Mouse (Mus musculus): Measurements from ENCODE around the gene Pip4p1. TPM values are rescaled to one million over a fixed set of nuclear protein-coding genes. Genes with fewer than 3 reads are reported as not detected.
"Not testable (repeated sequence)": the region's sequence is repeated elsewhere in the genome, so short reads cannot be mapped to it uniquely, and the experiment has no call there.

Gene Pip4p1
- polyA plus RNA-seq, 1 experiment from 2014 or later = 44.7 TPM

DNA sequence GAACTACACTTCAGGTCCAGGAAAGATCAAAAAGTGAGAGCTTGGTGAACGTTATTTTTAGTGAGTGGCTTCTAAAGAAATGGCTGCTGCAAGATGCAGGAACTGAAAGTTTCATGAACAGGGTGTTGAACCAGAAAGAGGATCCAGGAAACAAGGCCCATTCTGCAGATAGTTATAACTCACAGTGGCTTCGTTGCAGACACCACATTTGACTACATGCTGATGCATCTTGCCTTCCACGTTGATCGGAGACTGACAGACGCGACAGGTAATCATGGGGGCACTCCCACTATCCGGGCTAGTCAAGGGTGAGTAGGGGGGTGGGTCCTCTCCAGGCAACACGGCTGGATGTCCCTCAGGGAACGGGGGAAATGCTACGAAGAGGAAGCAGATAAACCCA, 705 bp downstream of the Pip4p1 start:
- H3K9me3 ChIP-seq = no peaks in the 10 kb centered on the region
- WGBS = 19% methylated on average over 10 of the region's 10 CpGs
- H3K27me3 ChIP-seq (ENCODE audit: insufficient read depth, poor library complexity, severe bottlenecking) = no peaks in the 10 kb centered on the region
- peaks cover 35% of the 10 kb centered on the region for H3K36me3 ChIP-seq
- peak overlapping the region; percentile 96 for H3K27ac ChIP-seq
- peaks cover 11% of the 10 kb centered on the region; the same call in 1 of the 2 replicates for H3K4me1 ChIP-seq
- peak overlapping the region; percentile 98 for H3K4me3 ChIP-seq
- DNase-seq (ENCODE audit: low spot score) = no peak

DNA sequence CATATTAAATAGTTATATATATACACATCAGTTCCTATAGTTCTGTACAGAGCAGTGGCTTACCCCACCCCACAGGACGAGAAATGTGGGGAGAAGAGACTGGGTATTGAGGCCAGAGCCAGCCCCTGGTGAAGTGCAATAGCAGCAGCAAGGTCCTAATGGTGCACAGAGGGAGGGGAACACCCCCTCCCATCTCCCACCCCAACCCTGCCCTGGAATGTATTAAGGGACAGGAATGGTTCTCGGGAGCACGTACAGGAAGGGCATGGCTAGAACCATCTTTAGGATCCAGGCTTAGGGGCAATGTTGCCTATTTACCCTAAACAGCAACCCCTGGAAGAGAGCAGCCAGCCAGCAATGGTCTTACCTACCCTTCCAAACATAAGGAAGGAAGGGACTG, 3.3 kb downstream of the Pip4p1 start:
- Histone ChIP-seq H3K4me1 (peaks cover 16% of the 10 kb centered on the region; the same call in 1 of the 2 replicates), H3K4me3 (no peak overlapping the region), H3K36me3 (peaks cover 35% of the 10 kb centered on the region), H3K9me3 (no peaks in the 10 kb centered on the region), H3K27me3 (ENCODE audit: insufficient read depth, poor library complexity, severe bottlenecking) (no peaks in the 10 kb centered on the region), H3K27ac (no peak overlapping the region)
- WGBS = 84% methylated on average over 3 of the region's 3 CpGs
- DNase-seq (ENCODE audit: low spot score) = no peak

DNA sequence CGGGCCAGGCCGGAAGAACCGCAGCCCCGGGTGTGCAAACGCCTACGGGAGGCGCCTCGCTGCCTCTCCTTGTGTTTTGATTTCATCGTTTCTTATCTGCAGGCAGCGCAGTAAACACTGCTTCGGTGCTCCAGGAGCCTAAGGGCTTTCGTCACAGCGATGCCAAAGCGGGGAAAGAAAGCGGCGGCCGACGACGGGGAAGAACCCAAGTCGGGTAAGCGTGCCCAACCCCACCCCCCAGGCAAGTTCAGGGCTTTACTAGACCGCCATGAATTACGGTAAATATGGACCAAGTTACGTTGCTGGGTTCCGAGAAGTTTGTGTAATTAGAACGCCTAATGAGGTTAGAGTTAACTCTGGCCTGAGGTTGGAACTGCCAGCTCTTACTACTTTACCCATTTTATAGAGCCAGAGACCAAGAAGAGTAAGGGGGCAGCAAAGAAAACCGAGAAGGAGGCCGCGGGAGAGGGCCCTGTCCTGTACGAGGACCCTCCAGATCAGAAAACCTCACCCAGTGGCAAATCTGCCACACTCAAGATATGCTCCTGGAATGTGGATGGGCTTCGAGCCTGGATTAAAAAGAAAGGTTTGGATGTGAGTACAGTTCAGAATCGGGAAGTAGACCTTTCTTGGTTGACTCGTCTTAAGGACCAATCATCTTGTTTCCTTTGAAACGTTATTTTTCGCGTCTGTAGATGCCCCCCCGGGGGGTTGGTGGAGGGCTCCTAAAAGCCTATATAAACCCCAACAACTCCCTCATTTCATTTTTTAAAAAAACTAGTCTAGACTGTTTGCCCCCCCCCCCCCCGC, 5.3 kb downstream of the Pip4p1 start:
- Histone ChIP-seq H3K36me3 (peaks cover 39% of the 10 kb centered on the region), H3K9me3 (no peaks in the 10 kb centered on the region), H3K27ac (peak overlapping the region; percentile 94), H3K27me3 (ENCODE audit: insufficient read depth, poor library complexity, severe bottlenecking) (no peaks in the 10 kb centered on the region), H3K4me3 (peak overlapping the region; percentile 80), H3K4me1 (peaks cover 16% of the 10 kb centered on the region; the same call in 1 of the 2 replicates)
- WGBS = 1% methylated on average over 38 of the region's 38 CpGs
- DNase-seq (ENCODE audit: low spot score) = no peak

DNA sequence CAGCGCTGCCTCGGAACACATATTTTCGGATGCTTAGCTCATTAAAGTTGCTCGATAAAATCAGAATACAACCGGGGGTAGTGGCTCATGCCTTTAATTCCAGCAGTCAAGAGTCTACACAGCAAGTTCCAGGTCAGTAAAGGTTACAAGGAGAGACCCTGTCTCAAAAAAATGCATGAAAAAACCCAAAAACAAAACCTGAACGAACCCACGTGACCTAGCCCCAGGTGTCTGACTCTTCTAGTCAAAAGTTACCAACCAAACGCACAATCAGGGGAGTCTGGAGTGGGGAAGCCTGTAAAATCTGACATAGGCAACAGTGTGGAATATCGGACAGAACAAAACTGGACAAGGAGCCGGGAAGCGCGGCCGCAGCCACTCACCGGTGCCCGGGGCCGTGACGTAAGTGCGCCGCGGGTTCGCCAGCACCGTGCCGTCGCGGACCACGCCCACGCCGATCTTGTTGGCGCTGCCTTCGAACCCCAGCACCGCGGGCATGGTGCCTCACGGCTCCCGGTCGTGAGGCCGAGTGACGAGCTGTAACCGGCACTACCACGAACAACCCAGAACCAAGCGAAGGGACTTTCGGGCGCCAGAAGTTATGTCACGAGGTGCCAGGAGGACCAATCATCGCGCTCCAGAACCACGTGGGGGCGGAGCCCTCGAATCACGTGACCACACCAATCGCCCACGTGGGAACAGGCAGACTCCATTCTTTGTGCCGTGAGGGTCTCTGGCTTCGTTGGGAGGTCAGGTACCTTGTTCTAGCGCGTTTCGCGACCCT, 6.2 kb downstream of the Pip4p1 start, which contains the start of the genes Osgep and Apex1:
Osgep (minus strand) TSS at position 613 of the 784 bp plus-strand sequence.
Apex1 (plus strand) TSS at position 688 of the 784 bp plus-strand sequence.
- DNase-seq (ENCODE audit: low spot score) = peak; percentile 98
- Histone ChIP-seq H3K27me3 (ENCODE audit: insufficient read depth, poor library complexity, severe bottlenecking) (no peaks in the 10 kb centered on the region), H3K36me3 (peaks cover 46% of the 10 kb centered on the region), H3K4me3 (peak within 1 kb of the TSS; percentile 80), H3K4me1 (peaks cover 9% of the 10 kb centered on the region; the same call in 1 of the 2 replicates), H3K9me3 (no peaks in the 10 kb centered on the region), H3K27ac (peak within 1 kb of the TSS; percentile 94)
- under 1% methylated on average over 57 of the region's 57 CpGs for WGBS

DNA sequence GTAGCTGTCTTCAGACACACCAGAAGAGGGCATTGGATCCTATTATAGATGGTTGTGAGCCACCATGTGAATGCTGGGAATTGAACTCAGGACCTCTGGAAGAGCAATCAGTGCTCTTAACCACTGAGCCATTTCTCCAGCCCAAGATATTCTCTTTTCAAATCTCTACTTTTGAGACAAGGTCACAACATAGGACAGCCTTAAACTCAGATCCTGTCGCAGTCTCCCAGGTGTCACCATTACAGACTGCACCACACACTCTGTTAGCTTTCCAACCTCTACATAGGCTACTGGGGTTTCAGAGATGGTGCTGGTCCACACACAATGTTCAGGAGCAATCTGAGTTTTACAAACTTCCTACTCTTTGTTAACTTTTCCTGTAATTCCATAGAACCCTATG, 7.2 kb downstream of the Pip4p1 start:
- H3K27me3 ChIP-seq (ENCODE audit: insufficient read depth, poor library complexity, severe bottlenecking); DNase-seq (ENCODE audit: low spot score); H3K4me1 ChIP-seq; H3K27ac ChIP-seq; H3K9me3 ChIP-seq: not testable (repeated sequence)
- Histone ChIP-seq H3K36me3 (peaks cover 37% of the 10 kb centered on the region), H3K4me3 (peak overlapping the region; percentile 80)
- 71% methylated on average over 1 of the region's 1 CpGs for WGBS

DNA sequence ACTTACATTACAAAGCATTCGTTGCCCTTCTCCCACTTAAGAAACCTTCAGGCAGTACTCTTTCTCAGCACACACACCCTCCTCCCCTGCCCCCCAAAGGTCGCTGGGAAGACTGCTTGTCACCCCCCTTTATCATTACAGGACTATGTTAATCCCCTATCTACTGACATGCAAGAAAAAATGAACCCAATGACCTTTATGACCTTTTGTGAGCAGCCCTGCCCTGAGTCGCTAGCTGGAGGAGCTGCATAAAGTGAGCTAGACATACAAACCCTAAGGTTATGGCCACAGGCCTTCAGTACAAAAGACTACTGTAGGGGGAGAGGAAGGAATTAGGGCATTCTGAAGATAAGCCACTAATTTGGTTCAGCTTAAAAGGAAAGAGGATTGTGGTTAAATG, 19.3 kb downstream of the Pip4p1 start:
- Histone ChIP-seq H3K4me1 (no peaks in the 10 kb centered on the region), H3K9me3 (no peaks in the 10 kb centered on the region), H3K27ac (no peak overlapping the region), H3K36me3 (peaks cover 38% of the 10 kb centered on the region), H3K4me3 (no peak overlapping the region), H3K27me3 (ENCODE audit: insufficient read depth, poor library complexity, severe bottlenecking) (no peaks in the 10 kb centered on the region)
- WGBS = 48% methylated on average over 3 of the region's 3 CpGs
- DNase-seq (ENCODE audit: low spot score) = no peak

DNA sequence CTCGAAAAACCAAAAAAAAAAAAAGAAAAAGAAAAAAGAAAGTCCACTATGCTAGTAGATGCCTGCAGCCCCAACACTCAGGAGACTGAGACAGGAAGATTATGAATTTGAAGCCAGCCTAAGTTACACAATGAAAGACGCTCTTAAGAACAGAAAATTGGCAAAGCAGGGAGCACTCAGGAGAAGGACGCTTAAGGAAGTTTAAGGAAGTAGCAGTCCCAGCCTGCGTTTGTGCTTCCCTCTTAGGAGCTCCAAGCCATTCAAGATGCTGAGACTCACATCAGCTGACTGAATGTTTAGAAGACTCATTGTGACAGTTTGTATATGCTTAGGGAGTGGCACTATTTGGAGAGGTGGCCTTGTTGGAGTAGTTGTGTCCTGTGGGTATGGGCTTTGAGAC, 22.5 kb downstream of the Pip4p1 start:
- no peak overlapping the region for H3K4me3 ChIP-seq
- DNase-seq (ENCODE audit: low spot score) = no peak
- no peaks in the 10 kb centered on the region for H3K27me3 ChIP-seq (ENCODE audit: insufficient read depth, poor library complexity, severe bottlenecking)
- 81% methylated on average over 4 of the region's 4 CpGs for WGBS
- no peak overlapping the region for H3K27ac ChIP-seq
- no peaks in the 10 kb centered on the region for H3K9me3 ChIP-seq
- H3K4me1 ChIP-seq = peaks cover 5% of the 10 kb centered on the region; the same call in 1 of the 2 replicates
- peaks cover 9% of the 10 kb centered on the region for H3K36me3 ChIP-seq

DNA sequence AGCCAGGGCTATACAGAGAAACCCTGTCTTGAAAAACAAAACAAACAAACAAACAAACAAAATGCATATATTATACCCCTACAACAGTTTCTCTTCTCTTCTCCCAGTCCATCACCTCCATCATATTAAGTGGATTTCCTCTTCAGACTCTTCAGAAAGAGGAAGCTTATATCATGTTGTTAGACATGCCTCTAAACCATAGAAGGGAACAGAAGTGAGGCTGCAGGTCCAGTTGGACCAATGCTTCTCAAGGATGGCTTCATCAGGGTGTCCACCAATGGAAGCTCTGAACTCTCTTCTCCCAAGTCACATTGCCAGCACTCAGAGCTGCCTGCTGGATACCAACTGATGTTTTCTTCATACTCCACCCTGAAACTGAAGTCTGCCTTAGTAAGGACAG, 25.3 kb downstream of the Pip4p1 start:
- not testable (repeated sequence) for H3K36me3 ChIP-seq; H3K27me3 ChIP-seq (ENCODE audit: insufficient read depth, poor library complexity, severe bottlenecking); DNase-seq (ENCODE audit: low spot score); H3K9me3 ChIP-seq; H3K4me1 ChIP-seq; H3K27ac ChIP-seq; H3K4me3 ChIP-seq

DNA sequence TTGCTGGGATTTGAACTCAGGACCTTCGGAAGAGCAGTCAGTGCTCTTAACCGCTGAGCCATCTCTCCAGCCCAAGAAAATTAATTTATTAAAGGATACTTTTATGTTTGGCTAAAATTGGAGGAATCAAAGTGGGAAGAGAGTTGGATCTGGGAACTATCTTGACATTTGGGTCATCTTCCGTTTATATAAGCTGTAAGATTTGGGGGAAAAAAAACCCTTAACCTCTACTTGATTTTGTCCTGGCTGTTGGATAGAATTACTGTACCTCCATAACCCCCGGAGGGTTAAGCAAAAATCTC, 25.9 kb downstream of the Pip4p1 start:
- 77% methylated on average over 4 of the region's 4 CpGs for WGBS
- Histone ChIP-seq H3K27ac (no peak overlapping the region), H3K9me3 (no peaks in the 10 kb centered on the region), H3K27me3 (ENCODE audit: insufficient read depth, poor library complexity, severe bottlenecking) (no peaks in the 10 kb centered on the region), H3K36me3 (no peaks in the 10 kb centered on the region), H3K4me3 (no peak overlapping the region), H3K4me1 (peaks cover 5% of the 10 kb centered on the region; the same call in 1 of the 2 replicates)
- no peak for DNase-seq (ENCODE audit: low spot score)

DNA sequence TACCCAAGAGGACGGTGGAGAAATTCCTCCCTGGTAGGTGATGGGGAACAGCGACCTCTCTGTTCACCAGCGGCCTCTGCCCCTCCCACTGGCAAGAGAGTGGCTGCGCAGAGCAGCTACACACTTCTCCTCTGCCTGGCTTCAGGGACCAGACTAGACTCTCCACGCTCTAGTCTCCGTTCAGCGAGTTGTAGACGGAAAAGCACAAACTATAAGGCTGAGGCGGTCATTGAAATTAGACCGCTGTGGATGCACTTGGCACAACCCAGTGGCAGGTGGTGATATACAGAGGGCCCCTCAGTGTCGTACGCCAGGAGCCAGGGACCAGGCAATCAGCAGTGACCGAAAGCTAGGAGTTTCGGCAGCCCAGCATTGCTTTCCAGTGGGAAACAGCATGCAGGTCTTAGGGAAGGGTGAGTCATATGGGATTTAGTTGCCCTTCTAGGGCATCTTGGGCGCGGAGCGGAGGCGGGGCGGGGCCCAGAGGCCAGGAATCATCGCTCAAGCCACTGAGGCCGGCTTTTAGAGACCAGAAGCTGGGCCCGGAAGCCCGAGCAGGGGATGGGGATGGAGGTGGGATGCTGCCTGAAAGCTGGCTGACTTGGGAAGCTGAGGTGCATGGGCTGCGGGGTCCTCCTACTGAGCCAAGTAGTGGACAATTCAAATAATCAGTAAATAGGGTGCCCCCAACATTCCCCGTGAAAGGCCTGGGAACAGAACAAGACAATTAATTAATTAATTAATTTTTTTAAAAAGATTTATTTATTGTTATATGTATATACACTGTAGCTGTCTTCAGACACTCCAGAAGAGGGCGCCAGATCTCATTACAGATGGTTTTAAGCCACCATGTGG, 26.5 kb downstream of the Pip4p1 start:
- Histone ChIP-seq H3K36me3 (no peaks in the 10 kb centered on the region), H3K4me3 (peak overlapping the region; percentile 61), H3K4me1 (peaks cover 5% of the 10 kb centered on the region; the same call in 1 of the 2 replicates), H3K27ac (peak overlapping the region; percentile 39), H3K9me3 (no peaks in the 10 kb centered on the region), H3K27me3 (ENCODE audit: insufficient read depth, poor library complexity, severe bottlenecking) (no peaks in the 10 kb centered on the region)
- DNase-seq (ENCODE audit: low spot score) = peak; percentile 88
- WGBS = 3% methylated on average over 26 of the region's 26 CpGs

DNA sequence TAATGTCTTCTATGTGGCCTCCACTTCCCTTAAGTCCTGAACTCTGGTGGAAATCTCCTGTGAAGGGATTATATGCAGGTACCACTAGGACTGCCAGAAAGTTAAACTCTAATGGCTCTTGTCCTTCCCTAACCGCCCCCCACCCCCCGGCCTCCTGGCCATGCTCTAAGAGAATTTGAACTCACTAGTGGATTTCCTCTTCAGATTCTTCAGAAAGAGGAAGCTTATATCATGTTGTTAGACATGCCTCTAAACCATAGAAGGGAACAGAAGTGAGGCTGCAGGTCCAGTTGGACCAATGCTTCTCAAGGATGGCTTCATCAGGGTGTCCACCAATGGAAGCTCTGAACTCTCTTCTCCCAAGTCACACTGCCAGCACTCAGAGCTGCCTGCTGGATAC, 32.7 kb downstream of the Pip4p1 start:
- peak; percentile 51 for DNase-seq (ENCODE audit: low spot score)
- H3K4me3 ChIP-seq, H3K9me3 ChIP-seq, H3K36me3 ChIP-seq, H3K27ac ChIP-seq: not testable (repeated sequence)
- H3K27me3 ChIP-seq (ENCODE audit: insufficient read depth, poor library complexity, severe bottlenecking) = peaks cover 38% of the 10 kb centered on the region
- H3K4me1 ChIP-seq = peaks cover 14% of the 10 kb centered on the region
- 93% methylated on average over 2 of the region's 2 CpGs for WGBS

DNA sequence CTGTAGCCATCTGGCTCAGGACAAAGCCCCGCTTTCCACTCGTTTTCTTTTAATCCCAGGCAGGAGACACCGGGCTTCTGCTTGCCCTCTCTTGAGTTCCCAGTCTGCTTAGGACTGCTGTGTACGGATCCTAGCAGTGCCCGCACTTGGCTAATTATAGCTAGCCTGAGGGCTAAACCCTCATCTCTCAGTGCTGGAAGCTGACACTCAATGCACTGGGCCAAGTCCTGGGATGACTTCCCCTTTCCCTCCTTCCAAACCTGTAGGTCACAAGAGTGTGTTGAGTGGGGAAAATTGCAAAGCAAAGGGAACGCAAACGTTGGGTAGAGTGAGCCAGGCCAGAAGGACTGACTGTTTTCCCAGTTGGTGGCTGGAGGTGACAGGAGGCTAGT, 33.3 kb downstream of the Pip4p1 start, which contains the start of gene Klhl33:
Klhl33 (minus strand) TSS at position 134 of the 392 bp plus-strand sequence.
- Histone ChIP-seq H3K27ac (0 out of 2 replicates have a peak within 1 kb of the TSS, but pooled peaks have one; percentile 36), H3K9me3 (no peaks in the 10 kb centered on the region), H3K36me3 (no peaks in the 10 kb centered on the region), H3K4me3 (peak within 1 kb of the TSS; percentile 62), H3K4me1 (peaks cover 14% of the 10 kb centered on the region), H3K27me3 (ENCODE audit: insufficient read depth, poor library complexity, severe bottlenecking) (peaks cover 39% of the 10 kb centered on the region)
- 33% methylated on average over 7 of the region's 7 CpGs for WGBS
- DNase-seq (ENCODE audit: low spot score) = peak; percentile 76

All from heart, embryonic 10.5 days (tissue).